Mouse (Mus musculus): ENCODE measurements around the gene Gm45716.

Gm45716 gene

GRCm38 (mm10) chr11:90283601-90284000, 96.1 kb downstream of the Gm45716 start:
- in situ Hi-C loops (cut with MboI) = no loop called here

GRCm38 (mm10) chr11:90284079-90284478, 96.6 kb downstream of the Gm45716 start:
- in situ Hi-C loops (cut with MboI) = no loop called here

GRCm38 (mm10) chr11:90284623-90285022, 97.1 kb downstream of the Gm45716 start:
- in situ Hi-C loops (cut with MboI) = no loop called here

- in situ Hi-C loops (cut with MboI) = no loop called here
Observed at GRCm38 (mm10) chr11:90286550-90287154, 99.2 kb downstream of the Gm45716 start.

GRCm38 (mm10) chr11:90291156-90291555, 103.7 kb downstream of the Gm45716 start:
- in situ Hi-C loops (cut with MboI) = no loop called here

- in situ Hi-C loops (cut with MboI) = no loop called here
Observed at GRCm38 (mm10) chr11:90292766-90293165, 105.3 kb downstream of the Gm45716 start.

- in situ Hi-C loops (cut with MboI) = no loop called here
Observed at GRCm38 (mm10) chr11:90294622-90295021, 107.1 kb downstream of the Gm45716 start.

All from mature B cell (primary cell).